Mouse (Mus musculus): ENCODE data around the gene Dmxl2. TPM values are rescaled to one million over a fixed set of nuclear protein-coding genes. Genes with fewer than 3 reads are reported as not detected.

The Dmxl2 gene
- 100 to 1,000 TPM; 225 to 231 TPM for total RNA-seq (2021)
- long read RNA-seq, experiment 1, partial matches to known transcripts: 12 of 13 reads
- long read RNA-seq, experiment 1, other reads (novel, unspliced or antisense): 1 of 13 reads
- long read RNA-seq, experiment 2, partial matches to known transcripts: 11 of 14 reads
- long read RNA-seq, experiment 2, other reads (novel, unspliced or antisense): 3 of 14 reads

DNA sequence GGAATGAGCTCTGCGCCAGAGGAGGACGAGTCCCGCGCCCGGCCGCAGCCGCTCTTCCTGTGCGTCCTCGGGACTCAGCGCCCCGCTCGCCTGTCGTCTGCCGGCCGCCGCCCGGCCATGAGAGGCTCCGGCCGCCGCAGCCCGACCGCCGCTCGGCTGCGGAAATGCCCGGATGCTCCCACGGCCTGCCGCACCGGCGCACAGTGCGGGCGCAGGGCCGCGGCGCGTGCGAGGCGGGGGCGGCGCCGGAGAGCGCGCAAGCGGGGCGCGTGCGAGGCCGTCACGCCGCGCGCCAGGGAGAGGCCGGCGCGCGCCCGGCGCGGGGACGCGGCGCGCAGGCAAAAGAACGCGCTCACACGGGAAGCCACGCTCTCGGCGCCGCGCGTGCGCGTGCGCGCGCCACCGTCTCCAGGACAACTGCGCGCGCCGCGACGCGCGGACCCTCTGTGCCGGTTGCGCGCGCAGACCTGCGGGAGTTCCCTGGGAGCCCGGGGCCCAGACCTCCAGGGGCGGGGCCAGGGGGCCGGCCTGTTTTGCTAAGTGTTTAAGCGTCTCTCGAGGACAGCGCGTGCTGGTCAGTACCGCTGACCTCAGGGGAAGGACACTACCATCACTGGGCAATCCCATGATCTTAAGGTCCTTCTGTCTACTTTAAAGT lies at the start of gene Dmxl2:
TSS of gene Dmxl2 (minus strand) at position 174 of the 658 bp plus-strand sequence.
- peak; percentile 87 to 90 for DNase-seq (ENCODE audit: low spot score in 2 of 2)

DNA sequence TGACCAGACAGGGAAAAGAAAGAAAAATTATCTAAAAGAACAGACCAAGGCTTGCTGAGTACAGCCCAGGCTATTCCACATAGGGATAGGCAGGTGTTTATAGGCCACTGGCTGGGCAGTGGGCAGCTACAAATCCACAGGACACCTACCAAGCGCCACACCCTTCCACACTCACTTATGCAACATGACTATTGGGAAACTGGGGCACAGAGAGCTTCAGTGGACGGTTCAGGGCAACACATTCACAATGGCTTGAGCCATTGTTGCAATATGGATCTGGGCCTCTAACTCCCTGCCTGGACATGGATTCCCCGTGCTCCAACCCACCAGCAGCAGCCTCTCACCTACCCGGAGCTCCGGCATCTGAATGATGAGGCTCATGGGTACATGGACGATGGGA lies 48.0 kb upstream of the Dmxl2 start:
- no peak for DNase-seq (ENCODE audit: low spot score in 2 of 2)

DNA sequence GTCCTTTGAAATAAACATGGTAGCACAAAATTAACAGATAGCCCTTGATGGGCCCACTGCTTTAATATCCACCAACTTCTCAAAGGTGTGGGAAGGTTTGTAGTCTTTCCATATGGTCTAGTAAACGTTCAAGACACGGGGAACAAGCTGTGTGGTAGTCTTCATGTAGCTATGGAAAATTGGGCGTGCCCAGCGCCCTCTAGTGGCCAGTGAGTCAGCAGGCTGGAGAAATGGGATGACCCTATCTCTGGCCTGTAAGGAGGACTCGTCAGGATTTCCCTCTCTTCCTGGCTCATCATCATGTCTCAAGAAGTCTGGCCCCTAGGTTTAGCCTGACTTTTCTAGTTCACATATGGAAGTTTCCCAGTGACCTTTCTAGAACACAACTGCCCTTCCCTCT lies 46.1 kb upstream of the Dmxl2 start:
- peak in 1 of 2 experiments; percentile 52 for DNase-seq (ENCODE audit: low spot score in 2 of 2)

DNA sequence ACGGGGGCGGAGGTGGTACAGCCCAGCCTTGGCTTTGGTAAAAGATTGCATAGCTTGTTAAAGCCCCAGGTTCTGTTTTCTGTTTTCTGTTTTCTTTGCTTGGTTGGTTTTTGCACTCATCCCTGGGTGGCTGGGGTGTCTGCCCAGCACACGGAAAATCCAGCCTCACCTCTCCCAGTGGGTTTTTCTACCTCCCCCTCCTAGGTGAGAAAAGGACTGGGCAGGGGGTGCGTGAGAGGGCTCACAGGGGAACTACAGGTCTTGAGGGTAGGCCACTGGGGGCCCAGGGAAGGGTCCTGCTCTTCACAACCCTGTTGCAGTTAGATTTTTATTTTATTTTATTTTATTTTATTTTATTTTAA lies 43.5 kb upstream of the Dmxl2 start:
- DNase-seq (ENCODE audit: low spot score in 2 of 2): no peak

DNA sequence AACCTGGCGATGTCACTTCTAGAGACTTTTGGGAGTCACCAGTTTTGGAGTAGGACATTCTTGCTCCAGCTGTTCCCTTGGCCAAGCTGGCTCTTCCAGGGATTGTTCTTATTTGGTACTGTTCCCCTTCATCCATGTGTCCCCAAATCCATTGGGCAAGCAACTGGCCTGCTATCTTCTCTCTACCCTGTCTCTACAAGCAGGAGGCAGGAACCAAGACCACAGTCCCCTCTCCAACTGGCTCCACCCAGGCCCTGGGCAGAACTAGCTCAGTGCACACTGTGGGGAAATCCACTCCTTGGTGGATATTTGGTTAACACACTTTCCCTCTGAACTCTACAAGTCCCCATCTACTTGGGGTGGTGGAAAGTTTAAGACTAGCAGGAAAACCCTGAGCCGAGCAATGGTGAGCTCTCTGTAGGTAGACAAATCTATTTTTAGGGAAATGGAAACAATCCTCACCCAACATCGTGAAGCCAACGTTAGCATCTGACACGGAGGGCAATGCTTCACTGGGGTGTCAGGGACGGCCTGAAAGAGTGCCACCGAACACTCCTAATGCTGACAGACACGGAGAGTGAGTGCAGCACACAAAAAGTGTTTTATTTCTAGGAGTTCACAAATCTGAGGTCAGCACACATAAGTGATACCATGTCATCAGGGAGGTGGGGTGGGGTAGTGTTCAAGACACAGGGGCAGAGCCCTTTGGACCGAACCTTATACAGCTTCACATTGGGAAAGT lies 43.0 kb upstream of the Dmxl2 start:
- no peak for DNase-seq (ENCODE audit: low spot score in 2 of 2)

DNA sequence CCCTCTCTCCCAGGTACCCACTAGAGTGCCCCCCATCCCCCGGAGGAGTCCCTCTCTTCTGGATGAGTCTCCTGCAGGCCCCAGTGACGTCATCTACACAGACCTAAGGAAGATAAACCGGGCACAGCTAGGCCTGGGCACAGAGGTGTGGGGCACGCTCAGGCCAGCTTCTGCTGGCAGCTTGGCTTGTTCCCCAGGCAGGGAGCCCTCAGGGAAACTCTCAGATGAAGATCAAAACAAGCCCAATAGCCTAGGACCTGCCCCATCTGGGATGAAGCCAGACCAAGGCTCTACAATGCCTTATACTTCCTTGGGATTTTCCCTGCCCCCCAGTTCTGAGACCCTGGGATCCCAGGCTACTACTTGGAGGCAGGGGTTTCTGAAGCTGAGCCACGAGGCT lies 39.4 kb upstream of the Dmxl2 start:
- DNase-seq (ENCODE audit: low spot score in 2 of 2): no peak

DNA sequence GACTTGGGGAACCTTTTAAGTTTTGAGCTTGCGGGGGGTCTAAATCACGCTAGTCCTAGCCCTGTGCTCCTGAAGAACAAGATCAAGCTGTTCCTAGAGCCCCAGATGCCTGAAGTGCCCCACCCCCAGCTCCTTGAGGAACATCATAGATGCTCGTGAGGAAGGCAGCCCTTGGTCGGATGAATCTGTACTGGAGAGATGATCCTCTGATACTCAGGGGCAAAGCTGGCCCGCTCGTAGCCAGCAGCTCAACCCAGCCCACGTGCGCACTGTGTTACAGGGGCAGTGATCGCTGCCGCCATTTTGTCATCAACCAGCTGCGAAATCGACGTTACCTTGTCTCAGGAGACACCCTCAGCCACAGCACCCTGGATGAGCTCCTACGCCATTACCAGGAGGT lies 37.3 kb upstream of the Dmxl2 start, which contains the start of gene Sh2d7:
TSS of gene Sh2d7 (plus strand) at position 301 of the 400 bp plus-strand sequence.
- no peak for DNase-seq (ENCODE audit: low spot score in 2 of 2)

DNA sequence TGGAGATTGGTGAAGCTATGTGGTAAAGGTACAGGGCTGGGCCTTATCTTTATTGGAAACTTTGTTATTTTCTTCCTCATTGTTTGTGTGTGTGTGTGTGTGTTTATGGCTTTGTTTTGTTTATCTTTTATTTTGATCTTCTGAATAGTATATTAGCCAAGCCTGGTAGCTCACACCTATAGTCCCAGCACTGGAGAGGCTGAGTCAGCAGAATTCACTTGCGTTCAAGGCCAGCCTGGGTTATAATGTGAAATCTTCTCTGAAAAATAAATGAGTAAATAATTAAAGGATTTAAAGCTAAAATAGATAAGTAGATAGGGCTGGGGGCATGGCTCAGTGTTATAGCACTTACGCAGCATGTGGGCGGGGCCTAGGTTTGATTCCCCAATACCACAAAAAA lies 36.8 kb upstream of the Dmxl2 start:
- DNase-seq (ENCODE audit: low spot score in 2 of 2): no peak

DNA sequence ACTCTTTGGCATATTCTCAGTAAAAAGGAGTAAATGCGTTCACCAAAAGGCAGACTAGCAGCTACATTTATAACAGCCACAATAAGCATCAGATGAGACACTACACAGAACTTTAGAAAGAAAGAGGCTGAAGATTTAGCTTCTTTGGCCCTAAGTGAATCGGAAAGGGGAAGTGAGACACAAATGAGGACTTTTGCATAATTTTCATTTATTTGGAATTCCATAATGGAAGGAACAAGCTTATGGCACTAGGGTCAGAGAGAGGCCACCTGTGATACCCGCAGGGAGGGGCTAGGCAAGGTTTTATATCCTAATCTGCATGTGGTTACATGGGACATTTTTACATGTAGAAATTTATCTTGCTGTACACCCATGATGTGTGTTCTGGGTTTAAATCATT lies 36.1 kb upstream of the Dmxl2 start:
- no peak for DNase-seq (ENCODE audit: low spot score in 2 of 2)

DNA sequence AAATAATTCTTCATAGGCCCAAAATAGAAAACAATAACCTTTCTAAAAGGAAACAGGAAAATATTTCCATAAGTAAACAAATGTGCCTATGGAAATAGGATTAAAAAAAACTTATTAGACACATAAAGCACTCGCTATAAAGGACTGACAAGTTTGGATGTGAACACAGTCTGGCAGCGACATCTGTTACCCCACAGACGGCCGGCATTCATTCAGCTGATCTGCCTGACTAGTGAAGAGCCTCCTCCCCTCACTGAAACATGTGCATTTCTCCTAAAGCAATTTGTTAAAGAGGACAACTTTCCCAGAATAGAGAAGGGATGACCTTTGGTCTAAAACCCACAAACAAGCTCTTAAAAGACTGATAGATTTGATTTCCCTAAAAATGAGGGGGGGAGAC lies 35.6 kb upstream of the Dmxl2 start:
- peak; percentile 47 to 88 for DNase-seq (ENCODE audit: low spot score in 2 of 2)

DNA sequence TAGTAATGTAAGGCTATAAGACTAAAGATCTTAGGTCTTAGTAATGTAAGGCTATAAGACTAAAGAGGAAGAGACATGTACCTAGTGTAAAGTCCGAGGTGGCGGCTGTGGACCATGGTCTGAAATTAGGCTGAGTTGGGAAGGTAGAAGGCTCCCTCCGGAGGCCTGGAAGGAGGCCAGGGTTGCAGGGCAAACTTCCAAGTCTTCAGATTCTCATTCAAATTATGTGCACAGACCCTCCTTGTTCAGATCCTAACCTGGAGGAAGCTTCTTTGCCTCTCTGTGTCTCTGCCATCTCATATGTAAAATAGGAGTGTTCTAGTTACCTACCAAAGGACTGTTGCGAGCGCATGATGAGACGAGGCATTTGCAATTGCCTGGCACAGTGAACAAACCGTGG lies 34.8 kb upstream of the Dmxl2 start:
- DNase-seq (ENCODE audit: low spot score in 2 of 2): peak in 1 of 2 experiments; percentile 43

DNA sequence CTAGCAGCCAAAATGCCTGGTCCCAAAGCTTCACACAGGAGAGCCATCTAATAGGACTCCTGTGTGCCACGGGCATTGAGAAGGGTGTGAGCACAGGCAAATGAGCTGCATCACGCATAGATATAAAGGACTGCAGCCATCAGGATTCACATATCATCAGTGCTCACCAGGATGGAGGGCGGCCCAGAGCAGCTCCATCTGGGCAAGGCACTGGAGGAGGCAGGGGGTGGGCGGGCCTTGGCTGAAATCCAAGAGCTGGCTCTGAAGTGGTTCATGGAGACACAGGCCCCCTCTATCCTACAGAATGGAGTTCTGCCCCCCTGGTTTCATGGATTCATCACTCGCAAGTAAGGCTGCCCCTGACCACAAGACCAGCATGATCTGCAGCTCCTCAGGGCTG lies 32.5 kb upstream of the Dmxl2 start:
- peak; percentile 73 to 85 for DNase-seq (ENCODE audit: low spot score in 2 of 2)

DNA sequence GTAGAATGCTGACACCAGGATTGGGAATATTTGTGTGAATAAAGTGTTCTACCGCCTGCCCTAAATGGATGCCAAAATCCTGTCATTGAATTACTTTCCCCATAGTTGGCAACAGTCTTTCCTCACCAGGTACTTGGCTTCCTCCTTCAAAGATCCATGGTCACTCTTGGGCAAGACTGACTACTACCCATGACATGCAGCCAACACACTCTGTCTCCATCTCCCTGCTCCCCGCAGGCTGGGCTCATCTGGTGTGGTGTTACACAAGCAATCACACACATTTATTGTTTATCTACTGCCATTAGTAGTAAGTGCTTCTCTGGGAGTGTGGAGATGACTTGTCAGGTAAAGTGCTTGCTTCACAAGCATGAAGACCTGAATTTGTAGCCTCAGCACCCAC lies 31.5 kb upstream of the Dmxl2 start:
- no peak for DNase-seq (ENCODE audit: low spot score in 2 of 2)

DNA sequence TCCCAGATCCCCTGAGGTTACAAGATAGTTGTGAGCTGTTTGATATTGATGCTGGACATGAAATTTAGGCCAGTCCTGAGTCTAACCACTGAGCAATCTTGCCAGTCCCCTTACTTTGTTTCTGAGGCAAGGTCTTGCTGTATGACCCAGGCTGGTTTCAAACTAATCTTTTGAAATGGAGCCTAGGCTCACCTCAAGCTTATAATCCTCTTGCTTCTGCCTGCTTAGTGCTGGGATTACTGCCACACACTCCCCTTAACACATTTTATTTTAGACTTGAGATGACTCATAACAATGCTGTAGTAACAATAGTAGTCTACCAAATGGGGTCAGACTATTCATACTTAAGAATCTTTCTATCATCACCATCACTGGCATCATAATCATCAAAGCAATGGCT lies 30.0 kb upstream of the Dmxl2 start:
- no peak for DNase-seq (ENCODE audit: low spot score in 2 of 2)

DNA sequence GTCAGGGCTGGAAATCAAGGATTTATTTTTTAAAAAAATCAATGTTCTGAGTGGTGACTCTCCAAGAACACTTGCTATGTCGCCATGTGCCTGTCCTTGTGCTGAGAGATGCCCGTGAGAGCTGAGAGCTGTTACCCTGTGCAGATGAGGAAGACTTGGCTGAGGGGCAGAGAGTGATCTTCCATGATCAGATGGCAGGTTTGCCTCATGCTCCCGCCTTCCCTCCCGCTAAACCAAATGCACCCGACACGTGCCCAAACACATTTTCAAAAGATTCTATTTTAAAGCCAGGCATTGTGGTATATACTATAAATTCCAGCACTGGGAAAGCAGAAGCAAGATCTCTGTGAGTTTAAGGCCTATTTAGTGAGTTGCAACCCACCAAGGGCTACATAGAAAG lies 29.4 kb upstream of the Dmxl2 start:
- DNase-seq (ENCODE audit: low spot score in 2 of 2): no peak

DNA sequence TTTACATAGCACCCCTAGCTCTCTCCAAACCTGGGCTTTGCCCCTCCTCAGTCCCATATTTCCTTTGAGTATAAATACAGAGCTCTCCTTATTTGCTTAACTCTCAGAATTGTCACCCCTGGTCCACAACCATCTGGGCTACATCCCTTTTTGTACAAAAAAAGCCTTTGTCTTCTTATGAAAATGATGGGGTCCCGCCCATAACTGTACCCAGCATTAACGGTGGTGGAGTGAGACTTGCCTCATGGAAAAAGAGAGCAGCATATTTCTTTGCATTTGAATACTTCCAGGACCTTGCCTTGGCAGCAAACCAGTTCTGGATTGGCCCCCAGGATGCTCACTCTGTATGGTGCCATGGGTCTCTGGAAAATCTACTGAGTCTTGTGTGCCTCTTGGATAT lies 28.5 kb upstream of the Dmxl2 start:
- DNase-seq (ENCODE audit: low spot score in 2 of 2): no peak

DNA sequence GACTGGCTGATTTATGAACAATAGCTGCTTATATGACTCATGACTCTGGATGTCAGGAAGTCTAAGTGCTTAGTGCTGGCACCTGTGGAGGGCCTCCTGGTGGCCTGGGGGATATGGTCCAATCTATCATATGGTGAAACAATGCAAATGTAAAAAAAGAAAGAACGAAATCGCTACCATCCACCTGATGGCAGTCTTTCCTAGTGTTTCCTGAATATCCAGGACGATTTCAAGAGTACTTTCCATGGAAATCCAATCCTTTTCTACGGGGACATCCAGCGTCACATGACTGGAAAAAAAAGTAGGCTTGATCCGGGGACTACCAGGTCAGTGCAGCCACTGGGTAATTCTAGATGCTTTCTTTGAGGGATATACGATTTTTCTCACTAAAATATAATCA lies 26.3 kb upstream of the Dmxl2 start:
- no peak for DNase-seq (ENCODE audit: low spot score in 2 of 2)

DNA sequence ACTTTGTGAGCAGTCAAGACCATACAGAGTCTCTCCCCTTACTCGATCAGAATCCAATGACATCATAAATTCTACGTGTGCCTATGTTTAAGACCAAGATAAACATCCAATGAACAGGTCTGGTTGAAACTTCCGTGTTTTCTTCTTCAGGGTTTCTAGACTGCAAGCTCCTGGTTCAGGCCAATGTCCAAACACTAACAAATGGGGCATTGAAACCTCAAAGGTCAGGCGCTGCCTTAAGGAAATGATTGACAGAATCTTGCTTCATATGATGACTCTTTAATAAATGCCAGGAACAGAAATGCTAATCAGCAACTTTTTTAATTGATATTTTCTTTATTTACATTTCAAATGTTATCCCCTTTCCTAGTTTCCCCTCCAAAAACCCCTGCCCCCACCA lies 18.9 kb upstream of the Dmxl2 start:
- DNase-seq (ENCODE audit: low spot score in 2 of 2): no peak

DNA sequence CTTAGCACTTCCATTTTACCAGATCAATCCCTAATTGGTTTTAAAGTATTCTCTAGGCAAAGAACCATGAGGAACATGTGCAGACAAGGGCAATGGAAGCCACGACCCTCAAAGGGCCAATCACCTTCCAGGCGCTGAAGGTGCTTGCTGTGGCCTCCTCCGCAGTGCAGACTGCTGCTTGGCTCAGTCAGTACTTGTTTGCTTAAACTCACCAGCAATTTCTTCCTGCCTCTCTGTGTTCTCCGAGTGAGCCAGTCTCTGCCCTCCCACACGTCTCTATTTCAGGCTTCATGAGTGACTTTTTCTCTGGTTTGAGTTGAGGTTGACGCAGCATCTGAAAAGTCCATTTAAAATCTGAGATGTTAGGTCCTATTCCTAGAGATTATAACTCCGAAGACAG lies 17.5 kb upstream of the Dmxl2 start:
- DNase-seq (ENCODE audit: low spot score in 2 of 2): no peak

DNA sequence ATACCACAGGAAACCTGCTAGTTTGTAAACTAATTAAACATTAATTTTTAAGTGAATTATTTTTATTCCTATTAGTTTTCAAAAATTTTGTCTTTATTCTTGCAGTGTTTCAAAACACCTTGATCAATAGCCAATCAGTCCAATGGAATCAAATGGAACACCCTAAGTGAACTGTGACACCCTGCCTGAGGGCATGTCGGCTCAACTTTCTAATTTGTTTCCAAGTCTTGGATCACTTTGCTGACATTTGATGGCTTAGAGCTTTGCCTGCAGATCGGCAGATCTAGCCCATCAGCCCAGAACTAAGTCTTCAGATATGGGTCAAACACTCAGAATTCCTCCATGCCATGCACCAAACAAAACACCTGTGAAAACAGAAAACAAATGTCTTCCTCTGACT lies 14.6 kb upstream of the Dmxl2 start:
- DNase-seq (ENCODE audit: low spot score in 2 of 2): no peak

DNA sequence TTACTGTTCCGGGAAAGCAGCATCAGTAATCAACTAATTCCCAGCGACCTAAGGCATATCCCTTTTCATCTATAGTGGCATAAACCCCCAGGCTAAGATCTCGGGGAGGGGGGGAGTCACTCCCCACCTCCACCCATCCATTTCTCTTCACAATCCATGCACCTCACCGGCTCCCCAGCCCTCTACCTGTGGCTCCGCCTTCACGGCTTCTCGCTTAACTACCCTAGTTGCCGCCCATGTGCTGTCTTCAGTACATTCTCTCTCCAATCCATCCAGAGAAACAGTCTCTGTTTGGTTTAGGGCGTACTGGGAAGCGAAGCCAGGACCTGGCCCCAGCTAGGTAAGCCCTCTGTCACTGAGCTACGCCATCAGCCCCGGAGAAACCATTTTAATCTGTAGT lies 1.4 kb upstream of the Dmxl2 start:
- DNase-seq (ENCODE audit: low spot score in 2 of 2): no peak

DNA sequence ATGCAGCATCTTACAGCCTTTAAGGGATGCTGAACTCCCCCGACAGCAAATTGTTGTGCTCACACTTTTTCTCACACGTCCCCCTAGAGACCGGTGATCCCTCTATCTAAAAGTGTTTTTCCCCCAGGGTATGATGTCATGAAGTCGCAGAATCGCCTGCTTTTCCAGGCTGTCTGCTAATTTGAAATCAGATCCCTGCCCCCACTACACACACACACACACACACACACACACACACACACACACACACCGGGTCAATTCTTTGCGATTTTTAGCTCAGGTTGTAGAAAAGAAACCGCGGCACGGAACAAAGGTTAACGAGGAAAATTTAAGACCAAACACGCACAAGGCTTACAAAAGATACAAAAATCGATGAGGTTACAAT lies 677 bp upstream of the Dmxl2 start:
- DNase-seq (ENCODE audit: low spot score in 2 of 2): no peak

All from layer of hippocampus, postnatal 14 days (tissue).